Mouse (Mus musculus): ENCODE results near the gene S100a5. TPM values are rescaled to one million over a fixed set of nuclear protein-coding genes. Genes with fewer than 3 reads are reported as not detected.

The S100a5 gene
- polyA plus RNA-seq, 1 experiment from 2014 or later = not detected

DNA sequence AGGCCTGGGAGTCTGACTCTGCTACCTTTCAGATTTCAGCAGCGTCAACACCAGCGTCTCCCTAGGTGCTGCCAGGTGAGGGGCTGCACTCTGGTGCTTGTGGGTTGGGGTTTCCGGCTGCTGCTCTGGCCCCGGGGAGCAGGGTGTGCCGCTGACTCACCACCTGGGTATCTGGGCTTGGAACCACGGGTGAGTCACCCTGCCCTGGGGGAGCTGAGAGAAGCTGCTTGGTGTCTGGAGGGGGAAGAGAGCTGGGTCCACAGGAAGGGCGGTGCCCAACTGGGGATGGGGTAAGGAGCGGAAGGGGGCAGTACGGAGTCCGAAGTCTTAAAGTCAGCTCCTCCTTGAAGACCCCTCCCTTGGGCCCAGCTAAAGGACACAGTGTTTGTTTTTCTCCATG, 21.4 kb upstream of the S100a5 start:
- ATAC-seq (ENCODE audit: low read depth) = peak; percentile 45
- Histone ChIP-seq H3K4me1 (replicated peaks) (no peaks in the 10 kb centered on the region), H3K9ac (no peak overlapping the region), H3K27ac (no peak overlapping the region), H3K36me3 (no peaks in the 10 kb centered on the region), H3K4me2 (no peak overlapping the region), H3K9me3 (replicated peaks) (no peaks in the 10 kb centered on the region), H3K27me3 (no peaks in the 10 kb centered on the region), H3K4me3 (replicated peaks) (no peak overlapping the region)
- peak; percentile 14 for DNase-seq
- 17% methylated on average over 10 of the region's 10 CpGs for WGBS (ENCODE audit: insufficient replicate concordance)

DNA sequence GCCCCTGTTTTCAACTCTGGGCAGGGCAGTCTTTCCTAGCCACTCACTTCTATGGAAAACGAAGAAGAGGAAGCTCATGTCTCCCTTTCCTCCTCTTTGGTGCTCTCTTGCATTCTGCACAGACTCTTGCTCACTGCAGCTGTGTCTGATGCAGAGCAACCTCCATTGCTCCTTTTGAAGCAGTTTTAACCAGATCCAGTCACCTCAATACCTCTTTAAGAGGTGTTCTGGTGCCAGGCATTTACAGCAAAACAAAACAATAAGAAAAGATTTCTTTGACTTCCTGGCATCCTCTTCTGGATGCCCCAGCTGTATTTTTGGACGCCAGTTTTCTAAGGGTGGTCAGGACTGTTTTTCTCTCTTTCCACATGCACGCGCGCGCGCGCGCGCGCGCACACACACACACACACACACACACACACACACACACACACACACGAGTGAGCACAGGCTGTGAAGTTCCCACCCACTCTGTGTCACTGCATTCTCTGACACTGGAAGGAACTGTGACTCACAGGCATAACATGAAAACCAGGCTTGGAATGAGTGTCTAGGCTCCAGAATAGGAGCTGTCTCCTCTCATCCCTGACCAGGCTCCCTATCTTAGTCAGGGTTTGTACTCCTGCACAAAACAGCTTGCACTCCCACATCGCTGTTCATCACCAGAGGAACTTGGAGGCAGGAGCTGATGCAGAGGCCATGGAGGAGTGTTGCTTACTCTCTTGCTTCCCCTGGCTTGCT, 20.8 kb upstream of the S100a5 start:
- Histone ChIP-seq H3K27me3 (no peaks in the 10 kb centered on the region), H3K9me3 (replicated peaks) (no peaks in the 10 kb centered on the region), H3K4me1 (replicated peaks) (no peaks in the 10 kb centered on the region), H3K36me3 (no peaks in the 10 kb centered on the region), H3K27ac (no peak overlapping the region), H3K4me2 (no peak overlapping the region), H3K4me3 (replicated peaks) (no peak overlapping the region), H3K9ac (no peak overlapping the region)
- WGBS (ENCODE audit: insufficient replicate concordance) = 77% methylated on average over 14 of the region's 14 CpGs
- DNase-seq (no peak), ATAC-seq (ENCODE audit: low read depth) (no peak)

DNA sequence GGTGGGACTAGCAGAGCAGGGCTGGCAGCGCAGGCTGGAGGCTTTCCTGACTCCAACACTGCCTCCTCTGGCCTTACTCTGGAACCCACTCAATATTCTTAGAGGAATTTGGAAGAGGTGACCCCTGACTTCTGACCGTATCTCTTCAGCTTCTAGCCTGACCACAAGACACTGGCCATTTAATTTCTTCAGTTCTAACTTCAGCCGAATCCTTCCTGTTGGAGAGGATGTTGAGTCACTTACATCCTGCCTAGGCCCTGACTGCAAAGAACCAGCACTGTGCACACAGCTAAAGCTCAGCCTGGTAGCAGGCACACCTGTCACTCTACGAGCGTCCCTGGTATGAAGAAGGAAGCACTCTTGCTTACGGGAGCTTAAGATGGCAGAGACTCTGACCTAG, 18.9 kb upstream of the S100a5 start:
- no peak for DNase-seq
- Histone ChIP-seq H3K27me3 (no peaks in the 10 kb centered on the region), H3K27ac (no peak overlapping the region), H3K4me3 (replicated peaks) (no peak overlapping the region), H3K36me3 (no peaks in the 10 kb centered on the region), H3K9ac (no peak overlapping the region), H3K4me1 (replicated peaks) (no peaks in the 10 kb centered on the region), H3K4me2 (no peak overlapping the region), H3K9me3 (replicated peaks) (no peaks in the 10 kb centered on the region)
- WGBS (ENCODE audit: insufficient replicate concordance) = 36% methylated on average over 6 of the region's 6 CpGs
- ATAC-seq (ENCODE audit: low read depth) = no peak

DNA sequence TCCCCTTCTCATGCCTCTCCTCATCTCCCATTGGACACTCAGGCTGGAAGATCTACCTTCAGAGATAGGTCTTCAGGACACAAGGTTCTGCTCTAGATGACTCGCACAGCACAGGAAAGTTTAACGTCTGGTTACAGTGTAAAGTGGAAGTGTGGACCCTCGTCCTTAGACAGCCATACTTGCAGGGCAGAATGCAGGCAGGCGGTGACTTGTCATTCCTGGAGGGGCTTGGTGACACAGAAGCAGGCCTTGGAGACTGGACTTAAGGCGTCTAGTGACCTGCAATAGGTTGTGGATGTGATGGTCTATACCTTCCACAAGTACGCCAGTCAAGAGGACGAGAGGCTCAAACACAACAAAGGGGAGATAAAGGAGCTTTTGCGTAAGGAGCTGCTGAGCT, 18.4 kb upstream of the S100a5 start, which contains the start of gene S100a2:
TSS of gene S100a2 (plus strand) at position 301 of the 400 bp plus-strand sequence.
- DNase-seq = no peak
- no peak within 1 kb of the TSS for H3K4me3 ChIP-seq (replicated peaks)
- ATAC-seq (ENCODE audit: low read depth) = no peak
- no peak within 1 kb of the TSS for H3K4me2 ChIP-seq
- no peak within 1 kb of the TSS for H3K9ac ChIP-seq
- no peaks in the 10 kb centered on the region for H3K4me1 ChIP-seq (replicated peaks)
- no peaks in the 10 kb centered on the region for H3K36me3 ChIP-seq
- no peaks in the 10 kb centered on the region for H3K9me3 ChIP-seq (replicated peaks)
- no peaks in the 10 kb centered on the region for H3K27me3 ChIP-seq
- 60% methylated on average over 8 of the region's 8 CpGs for WGBS (ENCODE audit: insufficient replicate concordance)
- H3K27ac ChIP-seq = no peak within 1 kb of the TSS

DNA sequence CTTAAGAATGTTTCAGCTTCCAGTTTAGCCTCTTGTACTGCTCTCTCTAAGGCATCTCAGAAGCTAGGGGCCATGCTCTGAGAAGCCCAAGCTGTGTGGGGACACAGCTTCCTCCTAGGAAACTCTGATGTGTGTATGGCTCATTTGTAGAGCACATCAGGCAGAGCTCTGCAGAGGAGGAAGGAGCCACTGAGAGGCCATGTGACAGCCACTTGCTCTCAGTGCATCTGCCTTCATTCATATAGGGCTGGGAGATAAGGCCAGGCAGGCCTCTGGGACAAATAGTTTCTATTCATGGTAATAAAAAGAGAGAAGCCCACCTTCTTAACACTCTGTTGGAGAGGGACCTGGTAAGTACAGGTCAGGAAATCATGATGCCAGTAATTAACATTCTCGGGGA, 13.9 kb upstream of the S100a5 start:
- 64% methylated on average over 1 of the region's 1 CpGs for WGBS (ENCODE audit: insufficient replicate concordance)
- H3K27me3 ChIP-seq = no peaks in the 10 kb centered on the region
- ATAC-seq (ENCODE audit: low read depth) = no peak
- no peak overlapping the region for H3K9ac ChIP-seq
- no peak overlapping the region for H3K4me2 ChIP-seq
- no peaks in the 10 kb centered on the region for H3K36me3 ChIP-seq
- H3K27ac ChIP-seq = no peak overlapping the region
- no peak for DNase-seq
- H3K4me1 ChIP-seq (replicated peaks) = no peaks in the 10 kb centered on the region
- H3K9me3 ChIP-seq (replicated peaks) = no peaks in the 10 kb centered on the region
- no peak overlapping the region for H3K4me3 ChIP-seq (replicated peaks)

DNA sequence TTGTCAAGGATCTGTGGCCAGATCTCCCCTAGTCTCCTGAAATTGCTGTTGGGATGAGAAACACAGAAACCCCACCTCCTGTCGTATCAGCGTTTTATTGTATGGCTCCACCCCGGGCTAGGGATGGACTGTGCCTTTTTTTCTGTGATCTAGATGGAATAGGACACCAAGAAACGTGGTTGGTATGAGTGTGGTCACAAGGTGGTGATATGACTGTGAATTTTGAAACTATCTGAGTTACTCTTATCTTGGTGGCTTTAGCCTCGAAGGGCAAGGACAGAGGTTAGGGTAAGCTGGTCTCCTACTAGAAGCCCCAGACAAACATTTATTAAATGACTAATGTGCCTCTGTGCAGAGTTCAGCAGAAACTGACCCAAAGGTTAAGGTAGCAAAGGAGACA, 12.8 kb upstream of the S100a5 start:
- no peak for DNase-seq
- Histone ChIP-seq H3K4me3 (replicated peaks) (no peak overlapping the region), H3K36me3 (no peaks in the 10 kb centered on the region), H3K4me2 (no peak overlapping the region), H3K4me1 (replicated peaks) (no peaks in the 10 kb centered on the region), H3K9ac (no peak overlapping the region), H3K9me3 (replicated peaks) (no peaks in the 10 kb centered on the region), H3K27me3 (no peaks in the 10 kb centered on the region), H3K27ac (no peak overlapping the region)
- WGBS (ENCODE audit: insufficient replicate concordance) = 40% methylated on average over 5 of the region's 5 CpGs
- no peak for ATAC-seq (ENCODE audit: low read depth)

DNA sequence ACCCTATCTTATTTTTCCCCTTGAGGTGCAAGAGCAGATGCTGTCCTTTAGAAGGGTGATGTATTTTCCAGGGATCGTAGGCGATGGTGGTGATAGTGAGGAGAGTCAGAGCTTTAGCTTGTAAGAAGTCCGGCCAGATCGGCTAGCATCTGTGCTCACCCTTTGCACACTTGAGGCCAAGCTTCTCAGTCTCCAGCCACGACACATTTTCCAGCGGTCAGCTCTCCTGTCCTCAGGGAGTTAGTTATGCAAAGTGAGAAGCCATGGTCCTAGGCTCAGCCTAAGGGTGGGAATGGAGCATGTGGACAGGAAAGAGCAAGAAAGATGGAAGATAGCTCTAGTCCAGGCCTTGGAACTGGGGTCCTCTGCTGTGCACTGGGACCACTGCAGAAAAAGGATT, 11.5 kb upstream of the S100a5 start:
- no peak overlapping the region for H3K4me3 ChIP-seq (replicated peaks)
- ATAC-seq (ENCODE audit: low read depth) (no peak), DNase-seq (no peak)
- H3K9ac ChIP-seq = no peak overlapping the region
- H3K27ac ChIP-seq = no peak overlapping the region
- no peaks in the 10 kb centered on the region for H3K9me3 ChIP-seq (replicated peaks)
- no peaks in the 10 kb centered on the region for H3K4me1 ChIP-seq (replicated peaks)
- no peaks in the 10 kb centered on the region for H3K27me3 ChIP-seq
- no peak overlapping the region for H3K4me2 ChIP-seq
- no peaks in the 10 kb centered on the region for H3K36me3 ChIP-seq
- WGBS (ENCODE audit: insufficient replicate concordance) = 84% methylated on average over 6 of the region's 6 CpGs

DNA sequence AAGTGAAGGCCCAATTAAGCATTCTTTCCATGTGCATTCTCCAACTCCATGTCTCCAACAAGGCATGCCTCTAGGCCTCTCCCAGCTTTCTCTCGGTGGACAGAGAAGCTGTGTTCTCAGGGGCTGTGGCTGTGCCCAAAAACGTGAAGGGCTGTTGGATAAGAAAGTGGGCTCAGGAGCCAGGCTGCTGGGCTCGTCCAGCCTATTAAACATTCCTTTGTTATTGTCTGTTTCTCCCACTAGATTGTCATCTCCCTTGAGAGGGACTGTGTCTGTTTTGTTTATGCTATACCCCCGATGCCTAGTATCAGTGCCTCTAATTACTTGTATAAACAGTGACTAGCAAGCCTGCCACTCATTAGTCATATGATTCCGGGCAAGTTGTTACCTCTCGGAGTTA, 10.6 kb upstream of the S100a5 start:
- 47% methylated on average over 6 of the region's 6 CpGs for WGBS (ENCODE audit: insufficient replicate concordance)
- Histone ChIP-seq H3K9ac (no peak overlapping the region), H3K36me3 (no peaks in the 10 kb centered on the region), H3K27ac (no peak overlapping the region), H3K4me3 (replicated peaks) (no peak overlapping the region), H3K9me3 (replicated peaks) (no peaks in the 10 kb centered on the region), H3K4me1 (replicated peaks) (no peaks in the 10 kb centered on the region), H3K27me3 (no peaks in the 10 kb centered on the region), H3K4me2 (no peak overlapping the region)
- ATAC-seq (ENCODE audit: low read depth) (no peak), DNase-seq (no peak)

DNA sequence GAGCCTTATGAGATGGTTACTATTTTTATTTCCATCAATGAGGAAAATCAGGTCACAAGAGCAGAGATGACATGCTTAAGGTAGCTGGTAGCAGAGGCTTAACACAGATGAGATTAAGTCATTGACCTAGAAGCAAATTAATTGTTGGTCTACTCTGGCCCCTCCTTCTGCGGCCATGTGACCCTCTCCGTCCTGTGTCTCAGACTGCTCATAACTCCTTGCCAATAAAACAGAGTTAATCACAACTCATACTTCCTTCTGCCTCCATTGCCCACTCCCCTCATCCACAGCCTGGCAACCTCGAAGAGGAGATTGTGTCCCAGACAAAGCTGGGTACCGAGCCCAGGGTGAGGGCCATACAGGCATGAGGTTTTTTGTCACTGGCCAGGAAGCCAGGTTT, 10.1 kb upstream of the S100a5 start:
- no peak for DNase-seq
- Histone ChIP-seq H3K36me3 (no peaks in the 10 kb centered on the region), H3K27me3 (no peaks in the 10 kb centered on the region), H3K4me2 (no peak overlapping the region), H3K9me3 (replicated peaks) (no peaks in the 10 kb centered on the region), H3K27ac (no peak overlapping the region), H3K9ac (no peak overlapping the region), H3K4me3 (replicated peaks) (no peak overlapping the region), H3K4me1 (replicated peaks) (no peaks in the 10 kb centered on the region)
- WGBS (ENCODE audit: insufficient replicate concordance) = 52% methylated on average over 4 of the region's 4 CpGs
- no peak for ATAC-seq (ENCODE audit: low read depth)

DNA sequence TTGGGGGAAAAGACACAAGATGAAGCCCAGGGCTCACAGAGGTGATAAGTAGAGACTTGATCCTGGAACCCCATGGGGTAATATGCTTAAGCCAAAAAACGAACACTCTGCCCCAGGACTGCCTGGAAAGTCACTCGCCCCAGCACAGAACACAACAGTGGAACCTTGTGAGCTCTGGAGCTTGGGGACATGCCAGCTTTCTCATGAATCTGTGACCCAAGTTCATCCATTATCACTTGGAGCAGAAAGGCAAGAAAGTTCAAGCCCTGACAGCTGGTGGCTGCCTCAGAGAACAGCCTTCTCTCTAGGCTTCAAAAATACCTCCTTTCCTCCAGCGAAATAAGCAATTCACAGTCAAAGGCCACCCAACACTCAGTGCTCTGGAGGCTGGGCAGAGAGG, 8.9 kb upstream of the S100a5 start:
- DNase-seq = no peak
- 66% methylated on average over 3 of the region's 3 CpGs for WGBS (ENCODE audit: insufficient replicate concordance)
- Histone ChIP-seq H3K4me3 (replicated peaks) (no peak overlapping the region), H3K4me2 (no peak overlapping the region), H3K9me3 (replicated peaks) (no peaks in the 10 kb centered on the region), H3K27ac (no peak overlapping the region), H3K27me3 (no peaks in the 10 kb centered on the region), H3K4me1 (replicated peaks) (peaks cover 5% of the 10 kb centered on the region), H3K9ac (no peak overlapping the region), H3K36me3 (no peaks in the 10 kb centered on the region)
- no peak for ATAC-seq (ENCODE audit: low read depth)

DNA sequence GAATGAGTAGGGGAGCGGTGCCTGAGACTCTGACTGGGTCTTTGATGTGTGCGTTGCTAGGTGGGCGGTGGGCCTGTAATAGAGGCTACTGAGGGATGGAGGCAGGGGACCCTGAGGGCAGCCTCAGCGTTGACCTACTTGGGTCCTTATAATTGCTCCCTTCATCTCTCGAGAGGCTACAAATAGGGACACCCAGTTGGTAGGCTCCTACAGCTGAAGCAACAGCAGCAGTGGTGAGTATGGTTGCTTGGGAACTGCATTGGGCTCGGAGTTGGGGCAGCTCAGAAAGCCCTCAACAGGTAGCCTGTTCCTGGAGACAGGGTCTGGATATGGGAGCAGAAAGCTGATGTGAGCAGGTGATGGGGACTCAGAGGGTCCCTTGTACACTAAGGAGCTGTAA, 8.3 kb upstream of the S100a5 start:
- H3K4me3 ChIP-seq (replicated peaks) = no peak overlapping the region
- no peak overlapping the region for H3K9ac ChIP-seq
- no peaks in the 10 kb centered on the region for H3K36me3 ChIP-seq
- ATAC-seq (ENCODE audit: low read depth) = no peak
- no peaks in the 10 kb centered on the region for H3K27me3 ChIP-seq
- H3K9me3 ChIP-seq (replicated peaks) = no peaks in the 10 kb centered on the region
- no peak overlapping the region for H3K4me2 ChIP-seq
- no peak overlapping the region for H3K27ac ChIP-seq
- no peak for DNase-seq
- peaks cover 8% of the 10 kb centered on the region for H3K4me1 ChIP-seq (replicated peaks)
- 63% methylated on average over 6 of the region's 6 CpGs for WGBS (ENCODE audit: insufficient replicate concordance)

DNA sequence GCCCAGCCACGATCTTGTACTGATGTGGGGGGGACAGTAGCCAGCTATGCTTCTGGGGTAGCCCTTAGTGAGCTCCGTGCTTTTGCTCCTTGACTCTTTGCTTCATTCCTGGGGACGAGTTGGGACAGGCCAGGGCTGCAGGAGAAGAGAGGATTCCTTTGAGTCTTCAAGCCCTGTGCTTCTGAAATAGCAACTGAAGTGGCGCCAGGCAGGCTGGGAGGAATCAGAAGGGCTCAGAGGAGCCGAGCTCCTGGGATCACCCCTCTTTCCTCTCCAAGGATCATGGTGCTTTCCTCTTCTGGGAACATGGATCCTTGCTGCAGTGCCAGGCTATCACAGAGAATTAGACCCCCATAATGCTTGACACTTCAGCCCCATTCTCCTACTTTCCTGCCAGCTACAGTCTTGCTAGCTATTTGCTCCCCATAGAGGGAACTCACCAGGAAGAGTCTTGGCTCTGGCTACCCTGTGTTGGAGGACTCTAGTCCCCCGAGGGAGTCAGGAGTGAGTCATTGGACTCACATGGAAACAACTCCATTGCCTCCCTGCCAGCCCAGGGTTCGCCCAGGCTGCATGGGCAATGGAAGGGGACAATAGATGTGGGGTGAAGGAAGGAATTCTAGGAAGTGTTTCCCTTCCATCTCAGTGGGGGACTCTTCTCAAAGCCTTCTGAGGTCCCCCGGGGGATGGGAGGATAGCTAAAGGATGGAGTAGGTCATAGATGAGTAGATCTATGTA, 7.7 kb upstream of the S100a5 start:
- Histone ChIP-seq H3K9me3 (replicated peaks) (no peaks in the 10 kb centered on the region), H3K4me2 (no peak overlapping the region), H3K4me1 (replicated peaks) (peaks cover 8% of the 10 kb centered on the region), H3K4me3 (replicated peaks) (no peak overlapping the region), H3K9ac (no peak overlapping the region), H3K27ac (no peak overlapping the region), H3K27me3 (no peaks in the 10 kb centered on the region), H3K36me3 (no peaks in the 10 kb centered on the region)
- no peak for ATAC-seq (ENCODE audit: low read depth)
- no peak for DNase-seq
- WGBS (ENCODE audit: insufficient replicate concordance) = 57% methylated on average over 8 of the region's 8 CpGs

Measured in liver, embryonic 13.5 days (tissue).